Mouse (Mus musculus) gastrocnemius, adult 18-20 months (tissue): ENCODE results near the gene Lmna. TPM values are rescaled to one million over a fixed set of nuclear protein-coding genes. Genes with fewer than 3 reads are reported as not detected.
A peak's percentile ranks its signal among the peaks of the same experiment; 100 is the strongest.

ENCODE experiments used
- DNase-seq: peaks from one replicate; pipeline ENCODE4 v3.0.0; 2021; ENCODE audit warnings: low spot score
- long read RNA-seq, 2 experiments: library from polyadenylated mRNA; stranded (forward); transcript quantifications; one replicate each; pipeline ENCODE4 v2.0.0; 2021
- total RNA-seq, 2 experiments: library from RNA; stranded (reverse); gene quantifications; 2 replicates each; pipeline ENCODE4 v1.2.3; 2021

The Lmna gene
- 10 to 100 TPM; 68.3 to 89.6 TPM for total RNA-seq
- long read RNA-seq, experiment 1, transcript Lmna-201 (12 exons, 3,156 nt), result minor isoform, 82 of 221 reads
- long read RNA-seq, experiment 1, transcript Lmna-203 (10 exons, 2,021 nt), result major isoform, 84 of 221 reads
- long read RNA-seq, experiment 1, partial matches to known transcripts, result 45 of 221 reads
- long read RNA-seq, experiment 1, other reads (novel, unspliced or antisense), result 7 of 221 reads
- long read RNA-seq, experiment 2, transcript Lmna-203 (10 exons, 2,021 nt), result major isoform, 58 of 163 reads
- long read RNA-seq, experiment 2, transcript Lmna-201 (12 exons, 3,156 nt), result minor isoform, 50 of 163 reads
- long read RNA-seq, experiment 2, partial matches to known transcripts, result 43 of 163 reads
- long read RNA-seq, experiment 2, other reads (novel, unspliced or antisense), result 8 of 163 reads

GRCm38 (mm10) chr3:88509692-88510420 is at the start of gene Lmna:
Gene Lmna (minus strand): TSS chr3:88509956.
- DNase-seq, result peak; percentile 93

GRCm38 (mm10) chr3:88556616-88557015 is 46.9 kb upstream of the Lmna start:
- DNase-seq, result no peak

DNA sequence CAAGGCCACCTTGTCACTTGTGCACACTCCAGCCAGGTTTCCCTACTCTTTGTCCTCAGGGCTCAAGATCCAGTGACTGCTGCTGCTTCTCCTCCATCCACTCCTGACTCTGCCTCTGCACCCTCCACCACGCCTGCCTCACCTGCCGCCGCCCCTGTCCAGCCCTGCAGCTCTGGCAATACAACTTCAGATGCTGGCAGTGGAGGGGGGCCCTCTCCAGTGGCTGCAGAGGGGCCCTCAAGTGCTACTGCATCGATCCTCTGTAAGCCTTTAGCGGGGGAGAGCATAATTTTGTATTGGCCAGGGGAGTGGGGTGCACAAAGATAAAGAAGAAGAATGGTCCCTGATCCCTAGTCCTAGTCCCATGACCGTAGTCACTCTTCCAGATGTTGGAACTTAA is 46.0 kb upstream of the Lmna start:
- DNase-seq, result no peak

GRCm38 (mm10) chr3:88555069-88555605 is 45.4 kb upstream of the Lmna start:
- DNase-seq, result no peak

DNA sequence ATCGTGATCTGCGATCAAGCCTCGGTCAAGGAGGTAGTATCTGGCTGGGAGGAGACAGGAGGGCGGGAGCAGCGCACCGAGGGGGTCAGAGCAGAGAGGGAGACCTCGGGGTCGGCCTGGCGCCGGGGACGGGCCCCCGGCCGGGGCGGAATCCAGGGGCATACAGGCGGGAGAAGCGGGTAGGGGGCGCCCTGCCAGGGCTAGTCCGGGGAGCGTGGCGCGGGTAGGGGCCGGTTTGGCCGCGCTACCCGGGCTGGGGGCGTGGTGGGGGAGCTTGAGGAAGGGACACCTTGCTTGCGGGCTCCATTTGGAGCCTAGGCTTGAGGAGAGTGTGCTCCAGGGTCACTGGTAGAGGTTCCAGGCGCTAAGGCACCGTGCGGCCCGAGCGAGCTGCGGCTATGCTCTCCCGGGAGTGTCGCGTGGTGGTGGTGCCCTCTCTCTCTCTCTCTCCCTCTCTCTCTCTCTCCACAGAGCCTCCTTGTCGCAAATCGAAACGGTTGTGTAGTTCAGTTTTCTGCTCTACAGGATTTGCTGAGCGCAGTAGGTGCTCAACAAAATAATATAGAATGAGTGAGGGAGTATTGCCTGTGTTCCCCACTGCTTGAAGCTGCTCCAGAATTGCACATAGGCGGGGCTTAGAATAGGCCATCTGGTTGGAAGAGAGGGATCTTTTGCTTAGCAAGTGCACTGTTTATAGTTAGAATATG is 44.3 kb upstream of the Lmna start:
- DNase-seq, result peak; percentile 40

DNA sequence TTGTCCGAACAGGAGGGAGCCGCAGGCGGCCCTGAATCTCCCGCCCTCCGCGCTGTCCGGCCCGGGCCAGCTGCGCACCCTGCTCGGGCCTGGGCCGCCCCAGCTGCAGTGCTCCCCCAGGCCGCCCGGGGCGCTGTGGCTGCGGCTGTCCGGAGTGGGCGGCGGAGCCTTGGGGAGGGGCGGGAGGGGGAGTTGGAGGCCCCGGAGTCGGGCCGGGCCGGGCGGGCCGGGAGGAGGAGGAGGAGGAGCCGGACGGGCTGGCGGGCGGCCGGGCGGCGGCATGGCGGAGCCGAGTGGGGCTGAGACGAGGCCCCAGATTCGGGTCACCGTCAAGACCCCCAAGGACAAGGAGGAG is 43.7 kb upstream of the Lmna start, which contains the start of gene Ubqln4:
Ubqln4 (plus strand) TSS at position 234 of the 355 bp plus-strand sequence.
- peak; percentile 93 for DNase-seq

GRCm38 (mm10) chr3:88552676-88553524 is 43.1 kb upstream of the Lmna start, which contains the start of gene Lamtor2:
Gene Lamtor2 (minus strand): TSS chr3:88553074.
- peak; percentile 99 for DNase-seq

DNA sequence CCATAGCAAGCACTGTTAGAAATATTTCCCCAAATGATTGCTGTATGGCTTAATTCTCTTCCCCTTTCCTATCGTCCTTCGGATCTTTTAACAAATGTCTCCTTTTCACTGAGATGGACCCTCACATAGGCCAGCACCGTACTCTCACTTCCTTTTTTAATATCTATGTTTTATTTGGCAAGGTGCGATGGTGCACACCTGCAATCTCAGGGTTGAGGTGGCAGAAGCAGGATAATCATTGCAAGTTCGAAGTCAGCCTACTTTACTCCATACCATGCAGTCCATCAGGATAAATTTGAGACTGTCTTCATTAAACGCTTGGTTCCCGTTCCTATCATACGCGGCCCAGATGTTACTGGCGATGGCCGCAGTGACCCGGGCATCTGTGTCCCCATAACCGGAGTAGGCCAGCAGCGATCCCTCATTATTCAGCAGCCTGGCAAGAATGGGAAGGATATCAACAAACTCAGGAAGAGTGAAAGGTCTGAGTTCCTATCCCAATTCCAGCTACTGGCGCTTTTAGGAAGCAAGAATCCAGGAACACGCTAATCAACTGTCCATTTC is 42.4 kb upstream of the Lmna start:
- DNase-seq, result no peak

DNA sequence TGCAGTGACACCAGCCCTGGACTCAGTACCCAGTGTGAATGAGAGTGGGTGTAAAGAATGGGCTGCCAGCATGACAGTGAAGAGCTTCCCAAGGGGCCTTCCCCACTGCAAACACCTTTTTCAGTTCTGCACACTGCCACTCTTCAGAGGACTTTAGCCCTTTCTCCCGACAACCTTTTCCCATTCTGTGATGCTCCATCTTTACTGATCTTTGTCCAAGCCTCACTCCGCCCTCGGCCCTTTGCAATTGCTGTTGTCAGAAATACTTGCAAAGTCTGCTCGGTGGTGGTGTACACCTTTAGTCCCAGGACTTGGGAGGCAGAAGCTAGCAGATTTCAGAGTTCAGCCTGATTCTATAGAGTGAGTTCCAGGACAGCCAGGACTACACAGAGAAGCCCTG is 41.8 kb upstream of the Lmna start:
- no peak for DNase-seq

DNA sequence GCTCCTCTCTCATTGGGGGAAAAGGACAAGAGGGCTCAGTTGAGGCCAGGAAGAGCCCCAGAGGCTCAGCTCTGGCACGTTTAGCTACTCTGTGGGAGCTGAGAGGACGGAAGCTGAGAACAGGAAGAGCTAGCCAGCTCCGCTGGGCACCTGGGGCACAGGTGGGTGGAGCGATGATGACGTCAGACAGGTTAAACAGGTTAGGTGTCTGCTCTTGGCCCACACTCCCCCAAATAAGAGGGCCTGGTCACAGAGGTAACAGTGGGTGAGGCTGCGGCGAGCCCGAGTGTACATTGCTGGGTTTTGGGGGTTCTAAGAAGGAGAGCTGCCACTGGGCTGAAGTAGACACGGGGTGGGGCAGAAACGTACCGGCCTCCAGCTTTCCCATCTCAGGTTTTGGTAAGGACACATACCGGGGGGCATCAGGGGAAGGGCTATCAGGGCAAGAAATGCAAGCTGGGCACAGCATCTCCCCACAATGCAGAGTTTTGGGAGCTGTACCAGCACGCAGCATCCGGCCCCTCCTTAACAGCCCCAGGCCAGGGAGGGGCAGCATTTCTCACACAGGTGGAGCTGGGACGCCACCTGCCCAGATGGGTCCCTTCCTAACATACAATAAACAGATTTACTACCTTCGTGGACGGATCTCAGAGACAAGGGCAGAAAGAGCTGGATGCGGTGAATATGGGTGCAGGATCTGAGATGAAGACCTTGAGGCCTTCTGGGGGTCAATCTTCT is 38.6 kb upstream of the Lmna start, which contains the start of gene Rab25:
Rab25 (minus strand) TSS at position 121 of the 738 bp plus-strand sequence.
- DNase-seq, result no peak

- no peak for DNase-seq
These were observed 37.1 kb upstream of the Lmna start for GRCm38 (mm10) chr3:88546674-88547418.

DNA sequence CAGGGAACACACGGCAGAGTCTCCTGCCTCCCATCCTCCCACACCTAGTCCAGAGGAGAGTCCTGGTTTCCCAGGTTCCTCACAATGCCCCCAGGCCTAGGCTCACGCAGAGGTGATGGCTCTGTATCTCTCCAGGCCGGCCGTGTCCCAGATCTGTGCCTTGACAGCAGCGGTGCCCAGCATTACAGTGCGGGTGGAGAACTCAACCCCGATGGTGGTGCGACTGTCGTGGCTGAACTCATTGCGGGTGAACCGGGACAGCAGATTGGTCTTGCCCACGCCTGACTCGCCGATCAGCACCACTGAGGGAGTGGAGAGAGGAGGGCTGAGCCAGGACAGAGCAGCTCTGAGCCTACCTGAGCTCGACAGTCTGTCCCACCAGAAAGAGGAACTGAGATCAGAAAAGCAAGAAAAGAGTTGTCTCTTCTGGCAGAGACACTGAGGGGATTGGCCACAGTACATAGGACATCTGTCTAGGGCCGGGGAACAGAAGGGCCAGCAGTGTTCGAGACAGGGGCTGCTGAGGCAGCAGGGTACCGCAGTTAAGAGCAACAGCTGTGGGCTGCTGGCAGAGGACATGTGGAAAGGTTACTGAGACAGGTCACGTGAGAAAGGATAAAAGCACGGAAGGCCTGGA is 35.3 kb upstream of the Lmna start:
- no peak for DNase-seq

- no peak for DNase-seq
These were observed 34.8 kb upstream of the Lmna start for GRCm38 (mm10) chr3:88544514-88544913.

GRCm38 (mm10) chr3:88543651-88544410 is 34.1 kb upstream of the Lmna start:
- no peak for DNase-seq

- DNase-seq, result no peak
These were observed 33.4 kb upstream of the Lmna start for GRCm38 (mm10) chr3:88543174-88543573.

DNA sequence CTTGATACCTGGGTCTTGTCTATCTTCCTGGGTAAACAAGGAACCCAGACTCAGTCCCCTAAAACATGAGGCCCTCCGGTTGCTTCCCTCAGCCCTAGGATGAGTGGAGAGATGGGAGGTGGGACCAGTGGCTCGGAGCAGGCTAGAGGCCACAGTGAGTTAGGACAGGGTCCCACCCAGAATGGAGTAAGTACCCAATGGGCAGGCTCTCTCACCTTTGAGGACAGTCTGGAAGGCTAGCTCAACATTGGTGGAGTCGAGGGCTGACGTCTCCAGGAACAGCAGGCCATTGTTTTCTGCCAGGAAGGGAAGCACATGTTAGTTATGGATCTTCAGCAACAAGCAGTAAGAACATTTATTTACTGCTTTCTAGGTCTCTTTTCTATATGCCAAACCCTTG is 32.7 kb upstream of the Lmna start:
- DNase-seq, result no peak

DNA sequence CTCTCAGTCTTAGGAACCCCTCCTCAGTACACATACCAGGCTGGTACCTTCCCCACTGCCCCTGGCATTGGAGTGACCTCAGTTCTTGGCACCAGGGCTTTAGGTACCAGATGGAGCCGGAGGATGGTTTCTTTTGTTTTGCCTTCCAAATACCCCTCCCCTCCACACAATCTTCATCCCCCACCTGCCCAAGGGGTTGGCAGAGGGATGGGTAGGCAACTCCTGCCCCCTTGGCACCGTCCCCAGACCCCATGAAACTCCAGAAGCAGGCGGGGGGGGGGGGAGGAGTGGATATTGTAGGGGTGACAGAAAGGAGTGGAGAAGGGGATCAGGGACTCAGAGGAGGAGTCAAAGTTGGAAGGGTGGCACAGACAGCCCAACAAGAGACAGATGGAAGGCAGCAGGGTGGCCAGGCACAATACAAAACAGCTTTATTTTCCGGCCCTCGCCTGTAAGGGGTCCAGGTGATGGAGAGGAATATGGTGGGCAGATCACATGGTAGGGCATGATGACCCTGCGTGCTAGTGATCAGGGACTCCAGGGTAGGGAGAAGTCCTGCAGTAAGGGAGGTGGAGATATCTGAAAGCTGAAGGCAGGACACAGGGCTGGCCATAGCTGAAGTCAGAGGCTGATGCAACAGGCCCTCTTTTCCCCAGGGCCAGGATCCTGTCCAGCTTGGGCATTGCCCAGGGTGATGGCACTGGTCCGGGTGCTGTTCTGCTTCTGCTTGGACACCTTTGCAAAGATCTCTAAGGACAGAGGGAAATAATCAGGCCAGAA is 32.1 kb upstream of the Lmna start:
- no peak for DNase-seq
